Mouse (Mus musculus) CH12.LX (cell line): ENCODE results near the gene Rab43. TPM values are rescaled to one million over a fixed set of nuclear protein-coding genes. Genes with fewer than 3 reads are reported as not detected.

Source experiments
- DNase-seq: peaks from one replicate; pipeline ENCODE4 v3.0.0-alpha.2; 2013; ENCODE audit errors: extremely low read depth
- H3K27ac ChIP-seq: 2 replicates; pipeline ENCODE4 v1.5.1; 2012; ENCODE audit warnings: low read depth, mild to moderate bottlenecking, control low read depth, moderate library complexity; ENCODE audit not compliant: insufficient read depth
- H3K27me3 ChIP-seq: replicated peaks from 2 replicates; pipeline ENCODE3; 2012; ENCODE audit warnings: inconsistent platforms
- H3K36me3 ChIP-seq, 2 experiments: replicated peaks in 1 of 2; 2 replicates each; pipeline versions ENCODE3 to v1.6.1; 2012; ENCODE audit warnings: inconsistent platforms in 1 of 2, low read length in 1 of 2, mild to moderate bottlenecking in 1 of 2, mixed read lengths in 1 of 2, moderate library complexity in 1 of 2; ENCODE audit not compliant: control insufficient read depth in 1 of 2, insufficient read depth in 1 of 2
- H3K4me1 ChIP-seq, 2 experiments: 2 replicates each; pipeline ENCODE4 v1.6.1; 2012; ENCODE audit warnings: inconsistent platforms in 1 of 2, moderate library complexity in 1 of 2; ENCODE audit not compliant: insufficient read depth in 2 of 2, control insufficient read depth in 1 of 2
- H3K4me2 ChIP-seq: 2 replicates; pipeline ENCODE4 v1.6.1; 2012; ENCODE audit warnings: low read depth, mild to moderate bottlenecking, control low read depth; ENCODE audit not compliant: poor library complexity, insufficient read depth, severe bottlenecking
- H3K4me3 ChIP-seq, 3 experiments: fragments of 150-350 bp in 1 of 3; sonication (generic) in 1 of 3; replicated peaks in 1 of 3; 2 replicates each; pipeline versions ENCODE3 to v1.5.1; 2011 to 2012; ENCODE audit warnings: low read depth in 2 of 3, low read length in 2 of 3, mild to moderate bottlenecking in 2 of 3, moderate library complexity in 2 of 3, control low read depth in 1 of 3, improper control_type of control experiment in 1 of 3, inconsistent platforms in 1 of 3, mixed read lengths in 1 of 3; ENCODE audit not compliant: poor library complexity in 1 of 3
- H3K79me2 ChIP-seq: replicated peaks from 2 replicates; pipeline ENCODE4 v1.6.1; 2012; ENCODE audit warnings: mild to moderate bottlenecking, moderate library complexity; ENCODE audit not compliant: control insufficient read depth, poor library complexity, insufficient read depth, severe bottlenecking; ENCODE audit errors: extremely low read depth
- H3K9ac ChIP-seq: 2 replicates; pipeline ENCODE4 v1.6.1; 2012; ENCODE audit warnings: low read depth, mild to moderate bottlenecking, control low read depth, moderate library complexity; ENCODE audit not compliant: insufficient read depth
- H3K9me3 ChIP-seq: replicated peaks from 2 replicates; pipeline ENCODE3; 2012; ENCODE audit warnings: low read length, inconsistent platforms, mixed read lengths
- BHLHE40 ChIP-seq: IDR thresholded peaks from 2 replicates; pipeline ENCODE4 v1.6.1; 2011; ENCODE audit warnings: mild to moderate bottlenecking, low read depth, low read length, improper control_type of control experiment
- CHD1 ChIP-seq: IDR thresholded peaks from 2 replicates; pipeline ENCODE4 v1.6.1; 2012; ENCODE audit warnings: low read depth, low read length, improper control_type of control experiment, inconsistent platforms
- CHD2 ChIP-seq: IDR thresholded peaks from 2 replicates; pipeline ENCODE4 v1.6.1; 2011; ENCODE audit warnings: low read length, improper control_type of control experiment
- CTCF ChIP-seq, 2 experiments: IDR thresholded peaks in 1 of 2; conservative IDR thresholded peaks in 1 of 2; 2 replicates each; pipeline ENCODE4 v1.5.1; 2011 to 2012; ENCODE audit warnings: low read depth in 2 of 2, low read length in 2 of 2, improper control_type of control experiment in 1 of 2, inconsistent platforms in 1 of 2, mild to moderate bottlenecking in 1 of 2, moderate library complexity in 1 of 2
- EP300 ChIP-seq: IDR thresholded peaks from 2 replicates; pipeline ENCODE4 v1.6.1; 2011; ENCODE audit warnings: low read length, improper control_type of control experiment
- ETS1 ChIP-seq: conservative IDR thresholded peaks from 2 replicates; pipeline ENCODE4 v1.6.1; 2012; ENCODE audit warnings: low read depth, mild to moderate bottlenecking, inconsistent platforms, low read length, improper control_type of control experiment, moderate library complexity
- GABPA ChIP-seq: IDR thresholded peaks from 2 replicates; pipeline ENCODE4 v1.6.1; 2012; ENCODE audit warnings: low read depth, low read length, improper control_type of control experiment, inconsistent platforms; ENCODE audit not compliant: insufficient replicate concordance
- HCFC1 ChIP-seq: IDR thresholded peaks from 2 replicates; pipeline ENCODE4 v1.6.1; 2012; ENCODE audit warnings: low read depth, mild to moderate bottlenecking, inconsistent platforms, low read length, improper control_type of control experiment
- JUN ChIP-seq: IDR thresholded peaks from 2 replicates; pipeline ENCODE4 v1.6.1; 2011; ENCODE audit warnings: low read depth, mild to moderate bottlenecking, low read length, improper control_type of control experiment, moderate library complexity; ENCODE audit not compliant: insufficient read depth
- KAT2A ChIP-seq: IDR thresholded peaks from 2 replicates; pipeline ENCODE4 v1.6.1; 2012; ENCODE audit warnings: low read length, improper control_type of control experiment, inconsistent platforms; ENCODE audit not compliant: insufficient replicate concordance
- MAFK ChIP-seq: IDR thresholded peaks from 2 replicates; pipeline ENCODE4 v1.6.1; 2011; ENCODE audit warnings: low read length, improper control_type of control experiment; ENCODE audit not compliant: insufficient replicate concordance
- MEF2A ChIP-seq: IDR thresholded peaks from 2 replicates; pipeline ENCODE4 v1.6.1; 2014; ENCODE audit warnings: low read depth, mild to moderate bottlenecking, inconsistent platforms, low read length, improper control_type of control experiment, borderline replicate concordance
- MXI1 ChIP-seq: IDR thresholded peaks from 2 replicates; pipeline ENCODE4 v1.6.1; 2011; ENCODE audit warnings: mild to moderate bottlenecking, low read depth, low read length, improper control_type of control experiment
- MYC ChIP-seq: IDR thresholded peaks from 2 replicates; pipeline ENCODE4 v1.6.1; 2011; ENCODE audit warnings: low read depth, mild to moderate bottlenecking, improper control_type of control experiment, low read length
- POLR2AphosphoS2 ChIP-seq: IDR thresholded peaks from 2 replicates; pipeline ENCODE4 v1.6.1; 2011; ENCODE audit warnings: low read depth, low read length, improper control_type of control experiment
- RAD21 ChIP-seq: IDR thresholded peaks from 2 replicates; pipeline ENCODE4 v1.6.1; 2011; ENCODE audit warnings: low read depth, mild to moderate bottlenecking, low read length, improper control_type of control experiment, moderate library complexity
- RCOR1 ChIP-seq: conservative IDR thresholded peaks from 2 replicates; pipeline ENCODE4 v1.6.1; 2012; ENCODE audit warnings: low read depth, mild to moderate bottlenecking, inconsistent platforms, low read length, improper control_type of control experiment
- SMC3 ChIP-seq: IDR thresholded peaks from 2 replicates; pipeline ENCODE4 v1.6.1; 2011; ENCODE audit warnings: low read depth, low read length, improper control_type of control experiment
- TBP ChIP-seq: conservative IDR thresholded peaks from 2 replicates; pipeline ENCODE4 v1.6.1; 2011; ENCODE audit warnings: low read depth, low read length, improper control_type of control experiment
- TCF12 ChIP-seq: IDR thresholded peaks from 2 replicates; pipeline ENCODE4 v1.6.1; 2014; ENCODE audit warnings: low read depth, mild to moderate bottlenecking, inconsistent platforms, low read length, improper control_type of control experiment
- USF1 ChIP-seq: IDR thresholded peaks from 2 replicates; pipeline ENCODE4 v1.6.1; 2014; ENCODE audit warnings: low read depth, mild to moderate bottlenecking, inconsistent platforms, low read length, improper control_type of control experiment
- USF2 ChIP-seq: conservative IDR thresholded peaks from 2 replicates; pipeline ENCODE4 v1.6.1; 2011; ENCODE audit warnings: low read depth, low read length, improper control_type of control experiment
- ZNF384 ChIP-seq: IDR thresholded peaks from 2 replicates; pipeline ENCODE4 v1.6.1; 2012; ENCODE audit warnings: low read depth, low read length, improper control_type of control experiment, inconsistent platforms
- dilution Hi-C: fragments of 300-500 bp; cut with MboI; formaldehyde crosslinking; loops from 2 replicates; pipeline ENCODE4 v1.14.3; 2020; ENCODE audit warnings: low sequenced_read_pairs; ENCODE audit not compliant: extremely low pct_unique_long_range_greater_than_20kb, extremely low pct_ligation_motif_present
- in situ Hi-C: fragments of 300-500 bp; cut with MboI; formaldehyde crosslinking; loops from 3 replicates; pipeline ENCODE4 v1.14.3; 2019; ENCODE audit warnings: low sequenced_read_pairs, low pct_ligation_motif_present, low pct_unique_long_range_greater_than_20kb, mixed read lengths
- polyA plus RNA-seq: library from polyadenylated mRNA; unstranded; fragments of >175 nt; gene quantifications from 2 replicates; pipeline ENCODE4 v1.2.1, GENCODE M21; 2012; ENCODE audit warnings: low read depth; ENCODE audit not compliant: insufficient read length
- total RNA-seq, 2 experiments: library from RNA; depleted of rRNA; stranded (reverse); fragments of 300-350 nt in 1 of 2; fragments of >200 nt in 1 of 2; gene quantifications; 2 replicates each; pipeline ENCODE4 v1.2.3; 2012 to 2014

The Rab43 gene
- total and polyA plus RNA-seq, 3 experiments = 4.3 to 23.4 (median 10.3) TPM

DNA sequence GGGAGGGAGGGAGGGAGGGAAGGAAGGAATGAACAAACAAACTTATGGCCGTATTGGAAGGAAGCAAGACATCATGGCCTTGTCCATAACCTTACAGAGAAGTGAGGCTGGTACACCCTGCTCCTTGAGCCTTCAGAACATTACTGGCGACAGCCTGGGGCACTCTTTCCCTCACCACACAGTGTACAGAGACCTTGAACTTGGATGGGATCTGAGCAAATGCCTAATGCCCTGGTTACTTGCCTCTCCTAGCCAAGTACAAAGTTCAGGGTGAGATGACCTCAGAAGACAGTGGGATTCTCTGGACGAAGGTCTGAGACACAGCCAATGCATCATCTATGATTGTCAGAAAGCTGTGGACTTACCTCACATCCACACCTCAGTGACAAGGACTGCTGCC is 52.1 kb downstream of the Rab43 start:
- H3K4me3 ChIP-seq = no peak overlapping the region
- H3K79me2 ChIP-seq = no peaks in the 10 kb centered on the region
- no peak overlapping the region for H3K4me2 ChIP-seq
- H3K36me3 ChIP-seq = no peaks in the 10 kb centered on the region
- in situ Hi-C loops (no loop called here), dilution Hi-C loops (no loop called here)
- H3K9me3 ChIP-seq = no peaks in the 10 kb centered on the region
- no peak for DNase-seq
- peaks cover 7 to 16% of the 10 kb centered on the region in 2 experiments for H3K4me1 ChIP-seq
- H3K9ac ChIP-seq = no peak overlapping the region
- peaks cover 3% of the 10 kb centered on the region for H3K27me3 ChIP-seq
- H3K27ac ChIP-seq = no peak overlapping the region
- TF ChIP-seq CHD2 (no peak), KAT2A (no peak), SMC3 (no peak), USF1 (no peak), TCF12 (no peak), TBP (no peak), EP300 (no peak), JUN (no peak), MXI1 (no peak), MYC (no peak)

DNA sequence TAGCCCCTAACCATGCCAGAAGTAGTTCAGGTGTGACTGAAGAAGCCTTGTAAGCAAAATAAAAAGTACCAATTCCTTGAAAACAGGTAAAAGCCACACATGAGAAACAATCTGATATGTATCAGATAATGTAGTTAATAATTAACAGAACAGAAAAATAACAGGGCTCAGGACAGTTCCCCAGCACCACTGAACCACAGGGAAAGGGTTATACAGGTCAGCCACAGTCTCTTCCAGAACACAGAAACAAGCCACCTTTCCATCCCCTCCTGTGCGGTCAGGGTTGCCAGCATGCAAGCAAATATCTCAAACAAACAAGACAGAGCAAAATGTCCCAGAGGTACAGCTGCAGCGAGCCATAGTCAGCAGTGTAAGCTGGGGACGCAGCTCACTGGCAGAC is 52.6 kb downstream of the Rab43 start:
- peaks cover 3% of the 10 kb centered on the region for H3K27me3 ChIP-seq
- H3K9ac ChIP-seq = no peak overlapping the region
- dilution Hi-C loops = no loop called here
- no peaks in the 10 kb centered on the region for H3K9me3 ChIP-seq
- in situ Hi-C loops = no loop called here
- H3K4me1 ChIP-seq = peaks cover 7 to 21% of the 10 kb centered on the region in 2 experiments
- no peak overlapping the region for H3K4me3 ChIP-seq
- DNase-seq = no peak
- H3K4me2 ChIP-seq = no peak overlapping the region
- no peak overlapping the region for H3K27ac ChIP-seq
- TF ChIP-seq SMC3 (no peak), MAFK (no peak)
- TF ChIP-seq, all 38 proteins: peak for 0
- no peaks in the 10 kb centered on the region for H3K36me3 ChIP-seq
- H3K79me2 ChIP-seq = no peaks in the 10 kb centered on the region

DNA sequence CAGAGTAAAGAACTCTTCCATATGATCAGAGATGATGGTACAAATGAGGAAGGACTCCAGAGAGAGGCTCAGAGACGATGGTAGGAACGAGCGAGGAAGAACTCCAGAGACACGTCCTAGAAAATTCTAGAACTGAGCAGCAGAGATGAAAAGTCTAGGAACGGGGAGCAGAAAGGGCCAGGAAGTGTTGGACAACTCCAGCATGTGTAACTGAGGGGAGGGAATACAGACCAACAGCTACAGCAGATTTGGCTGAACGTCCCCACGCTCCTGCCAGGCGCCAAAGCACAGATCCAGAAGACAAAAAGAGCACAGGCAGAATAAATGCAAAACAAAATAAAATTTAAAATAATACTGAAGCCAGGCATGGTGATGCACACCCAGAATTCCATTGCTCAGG is 55.1 kb downstream of the Rab43 start:
- TF ChIP-seq RCOR1 (no peak), TBP (no peak), USF1 (no peak), RAD21 (no peak), ZNF384 (no peak), HCFC1 (no peak), MYC (no peak), CHD1 (no peak), GABPA (no peak), KAT2A (no peak), MEF2A (no peak), BHLHE40 (no peak), SMC3 (no peak), ETS1 (no peak), USF2 (no peak), CTCF (conservative IDR thresholded peaks at IDR 0.05 in 1 of 2, IDR thresholded peaks at IDR 0.05 in 1 of 2; ENCODE audit: low read depth in 2 of 2, low read length in 2 of 2) (no peak), POLR2AphosphoS2 (no peak), JUN (no peak)
- Histone ChIP-seq H3K36me3 (no peaks in the 10 kb centered on the region), H3K9me3 (no peaks in the 10 kb centered on the region), H3K79me2 (no peaks in the 10 kb centered on the region), H3K27me3 (peaks cover 3% of the 10 kb centered on the region), H3K4me3 (no peak overlapping the region), H3K4me1 (peaks cover 13 to 31% of the 10 kb centered on the region in 2 experiments), H3K9ac (no peak overlapping the region), H3K27ac (no peak overlapping the region), H3K4me2 (no peak overlapping the region)
- in situ Hi-C loops = no loop called here
- DNase-seq = no peak
- dilution Hi-C loops = no loop called here
